Mouse (Mus musculus) heart, postnatal 36 days (tissue): Measurements from ENCODE around the gene Gm5617. TPM values are rescaled to one million over a fixed set of nuclear protein-coding genes. Genes with fewer than 3 reads are reported as not detected.
"Not testable (repeated sequence)": the region's sequence is repeated elsewhere in the genome, so short reads cannot be mapped to it uniquely, and the experiment has no call there.

ENCODE experiments used
- DNase-seq, 2 experiments: peaks; one replicate each; pipeline ENCODE4 v3.0.0; 2021 to 2022
- intact Hi-C: fragments of 180-260 bp; cut with DNase I; formaldehyde crosslinking; loops from one replicate; pipeline ENCODE4 v1.15.1; 2025
- total RNA-seq, 2 experiments: library from RNA; stranded (reverse); gene quantifications; 2 replicates each; pipeline ENCODE4 v1.2.3; 2021

Gm5617 gene
- total RNA-seq: 10 to 100 TPM; 28.3 to 33.0 TPM

- intact Hi-C loops: loop anchor here (1.0 to 10.0 kb wide), 2 partner anchors 15 to 490 kb away; partner anchors contain the start of genes Rexo2 and Usp28
- DNase-seq: peak; percentile 94 to 95
These were observed at the start of gene Gm5617, which contains the start of gene Rbm7 for GRCm38 (mm10) chr9:48494817-48495547. Gene Gm5617, plus strand, starts transcription at chr9:48495442. Gene Rbm7, minus strand, starts transcription at chr9:48495299.

GRCm38 (mm10) chr9:48447783-48448209 is 47.4 kb upstream of the Gm5617 start:
- peak; percentile 12 for DNase-seq

GRCm38 (mm10) chr9:48450066-48450465 is 45.2 kb upstream of the Gm5617 start:
- no peak for DNase-seq
- intact Hi-C loops: no loop called here

More at GRCm38 (mm10) chr9:48447783-48448209, 47.4 kb upstream of the Gm5617 start:
- intact Hi-C loops: loop anchor here (2.0 to 5.0 kb wide), 2 partner anchors 110 to 171 kb away; no protein-coding TSS in a partner anchor

GRCm38 (mm10) chr9:48455961-48456360 is 39.3 kb upstream of the Gm5617 start:
- no peak for DNase-seq
- intact Hi-C loops: loop anchor here (5.0 kb wide), 1 partner anchor 189 kb away; no protein-coding TSS in a partner anchor

GRCm38 (mm10) chr9:48458879-48459278 is 36.4 kb upstream of the Gm5617 start:
- intact Hi-C loops: loop anchor here (5.0 kb wide), 1 partner anchor 192 kb away; no protein-coding TSS in a partner anchor
- DNase-seq: no peak

- intact Hi-C loops: loop anchor here (5.0 kb wide), 1 partner anchor 192 kb away; no protein-coding TSS in a partner anchor
These were observed 35.9 kb upstream of the Gm5617 start for GRCm38 (mm10) chr9:48459391-48459790.

GRCm38 (mm10) chr9:48460720-48461119 is 34.5 kb upstream of the Gm5617 start:
- DNase-seq: no peak
- intact Hi-C loops: no loop called here

More at GRCm38 (mm10) chr9:48459391-48459790, 35.9 kb upstream of the Gm5617 start:
- no peak for DNase-seq

- no peak for DNase-seq
- intact Hi-C loops: no loop called here
These were observed 33.7 kb upstream of the Gm5617 start for GRCm38 (mm10) chr9:48461545-48461944.

GRCm38 (mm10) chr9:48465671-48466070 is 29.6 kb upstream of the Gm5617 start:
- intact Hi-C loops: loop anchor here (1.0 to 5.0 kb wide), 2 partner anchors 121 to 152 kb away; no protein-coding TSS in a partner anchor
- no peak for DNase-seq

GRCm38 (mm10) chr9:48466804-48467203 is 28.4 kb upstream of the Gm5617 start:
- peak; percentile 78 to 86 for DNase-seq
- intact Hi-C loops: loop anchor here (1.0 to 5.0 kb wide), 3 partner anchors 93 to 150 kb away; no protein-coding TSS in a partner anchor

GRCm38 (mm10) chr9:48467471-48467870 is 27.8 kb upstream of the Gm5617 start:
- intact Hi-C loops: loop anchor here (1.0 to 5.0 kb wide), 2 partner anchors 93 to 150 kb away; no protein-coding TSS in a partner anchor
- DNase-seq: not testable (repeated sequence)

- intact Hi-C loops: no loop called here
These were observed 22.7 kb upstream of the Gm5617 start for GRCm38 (mm10) chr9:48472441-48473025.

GRCm38 (mm10) chr9:48473131-48473530 is 22.1 kb upstream of the Gm5617 start:
- DNase-seq: no peak
- intact Hi-C loops: no loop called here

More at GRCm38 (mm10) chr9:48472441-48473025, 22.7 kb upstream of the Gm5617 start:
- DNase-seq: no peak

- intact Hi-C loops: no loop called here
- DNase-seq: no peak
These were observed 20.9 kb upstream of the Gm5617 start for GRCm38 (mm10) chr9:48474367-48474766.

GRCm38 (mm10) chr9:48476236-48477165 is 18.7 kb upstream of the Gm5617 start:
- DNase-seq: no peak
- intact Hi-C loops: no loop called here

GRCm38 (mm10) chr9:48478808-48479207 is 16.4 kb upstream of the Gm5617 start:
- intact Hi-C loops: no loop called here
- no peak for DNase-seq

GRCm38 (mm10) chr9:48479838-48480410 is 15.3 kb upstream of the Gm5617 start:
- intact Hi-C loops: loop anchor here (1.0 kb wide), 1 partner anchor 15 kb away; the partner anchor contains the start of genes Gm5617 and Rbm7
- no peak for DNase-seq

GRCm38 (mm10) chr9:48480411-48481213 is 14.6 kb upstream of the Gm5617 start, which contains the start of gene Rexo2:
Gene Rexo2, minus strand, starts transcription at chr9:48480623.
- peak; percentile 93 for DNase-seq
- intact Hi-C loops: loop anchor here (1.0 kb wide), 1 partner anchor 15 kb away; the partner anchor contains the start of genes Gm5617 and Rbm7
